Mouse (Mus musculus): ENCODE data around the gene Nmnat2.
A peak's percentile ranks its signal among the peaks of the same experiment; 100 is the strongest.

The Nmnat2 gene

DNA sequence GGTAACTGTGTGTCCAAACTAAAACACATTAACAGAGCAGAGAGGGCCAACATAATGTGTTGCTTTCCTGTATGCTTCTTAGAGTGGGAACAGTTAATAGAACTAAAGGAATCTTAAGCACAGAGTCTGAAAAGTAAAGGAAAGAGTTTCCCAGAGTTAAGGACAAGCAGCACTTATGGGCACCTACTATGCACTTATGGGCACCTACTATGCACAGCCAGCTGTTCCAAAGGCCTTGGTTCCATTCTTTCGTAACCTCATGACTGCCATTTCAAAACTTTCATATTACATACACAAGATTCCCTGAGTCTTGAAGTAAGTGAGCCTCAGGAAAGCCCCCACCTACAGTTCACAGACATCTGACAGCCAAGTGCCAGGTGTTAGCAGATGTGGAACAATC lies 64.3 kb downstream of the Nmnat2 start:
- no peak for DNase-seq (ENCODE audit: low spot score)

DNA sequence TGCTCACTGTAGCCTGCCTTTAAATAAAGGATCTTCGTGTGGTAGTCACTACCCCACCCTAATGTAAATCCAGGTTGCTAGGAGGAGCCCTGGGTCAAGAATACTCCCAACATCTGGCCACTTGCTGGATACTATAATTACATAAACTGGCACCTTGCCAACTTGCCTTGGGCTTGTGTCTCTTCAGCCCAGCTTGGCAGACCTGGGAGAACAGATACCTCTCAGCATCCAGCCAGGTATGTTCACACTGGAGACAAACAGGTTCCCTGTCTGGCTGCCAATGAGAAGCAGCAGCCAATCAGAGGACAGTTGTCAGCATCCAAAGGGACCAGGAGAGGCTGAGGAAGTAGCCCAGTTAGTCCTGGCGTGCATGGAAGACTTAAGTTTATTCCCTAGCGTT lies 64.8 kb downstream of the Nmnat2 start:
- no peak for DNase-seq (ENCODE audit: low spot score)

GRCm38 (mm10) chr1:153021034-153021638 lies 66.3 kb downstream of the Nmnat2 start:
- DNase-seq (ENCODE audit: low spot score), result no peak

GRCm38 (mm10) chr1:153023018-153023417 lies 68.2 kb downstream of the Nmnat2 start:
- no peak for DNase-seq (ENCODE audit: low spot score)

GRCm38 (mm10) chr1:153023875-153024274 lies 69.1 kb downstream of the Nmnat2 start:
- no peak for DNase-seq (ENCODE audit: low spot score)

GRCm38 (mm10) chr1:153024453-153024852 lies 69.7 kb downstream of the Nmnat2 start:
- no peak for DNase-seq (ENCODE audit: low spot score)

DNA sequence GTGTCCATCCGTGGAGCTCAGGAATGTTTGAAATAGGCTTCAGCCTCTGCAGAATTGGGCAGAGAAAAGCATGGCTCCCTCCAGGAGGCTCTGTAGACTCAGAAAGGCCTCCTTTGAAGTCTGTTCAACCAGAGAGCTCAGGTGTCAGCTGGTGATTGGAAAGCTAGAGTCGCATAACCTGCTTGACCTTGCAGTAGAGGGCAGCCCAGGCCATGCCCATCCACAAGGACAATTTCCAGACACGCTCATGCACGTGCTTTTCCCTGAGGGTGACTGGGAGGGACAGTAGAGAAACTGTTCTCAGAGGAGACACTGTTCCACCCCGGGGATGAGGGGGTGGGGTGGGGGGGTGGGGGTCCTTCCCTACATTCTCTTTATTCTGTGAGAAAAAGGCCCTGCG lies 76.6 kb downstream of the Nmnat2 start:
- no peak for DNase-seq (ENCODE audit: low spot score)

DNA sequence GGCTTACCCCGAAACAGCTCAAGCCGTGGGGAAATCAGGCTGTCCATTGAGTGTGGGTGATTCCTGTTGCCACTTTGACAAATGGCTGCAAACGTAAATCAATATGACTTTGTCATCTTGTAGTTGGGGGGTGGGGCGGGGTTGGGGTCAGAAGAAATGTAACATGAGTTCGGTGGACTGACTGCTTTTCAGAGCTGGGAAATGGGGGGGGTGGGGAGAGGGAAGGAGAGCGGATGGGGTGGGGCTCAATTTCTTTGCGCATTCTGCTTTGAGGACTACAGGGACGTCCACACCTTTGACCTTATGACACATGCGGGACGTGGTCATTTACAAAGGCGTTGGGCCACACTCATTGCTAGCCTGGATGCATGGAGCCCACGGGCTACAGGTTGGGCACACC lies 77.2 kb downstream of the Nmnat2 start:
- no peak for DNase-seq (ENCODE audit: low spot score)

- no peak for DNase-seq (ENCODE audit: low spot score)
These were observed 78.5 kb downstream of the Nmnat2 start for GRCm38 (mm10) chr1:153033145-153033908.

- DNase-seq (ENCODE audit: low spot score), result no peak
These were observed 79.3 kb downstream of the Nmnat2 start for GRCm38 (mm10) chr1:153034064-153034463.

DNA sequence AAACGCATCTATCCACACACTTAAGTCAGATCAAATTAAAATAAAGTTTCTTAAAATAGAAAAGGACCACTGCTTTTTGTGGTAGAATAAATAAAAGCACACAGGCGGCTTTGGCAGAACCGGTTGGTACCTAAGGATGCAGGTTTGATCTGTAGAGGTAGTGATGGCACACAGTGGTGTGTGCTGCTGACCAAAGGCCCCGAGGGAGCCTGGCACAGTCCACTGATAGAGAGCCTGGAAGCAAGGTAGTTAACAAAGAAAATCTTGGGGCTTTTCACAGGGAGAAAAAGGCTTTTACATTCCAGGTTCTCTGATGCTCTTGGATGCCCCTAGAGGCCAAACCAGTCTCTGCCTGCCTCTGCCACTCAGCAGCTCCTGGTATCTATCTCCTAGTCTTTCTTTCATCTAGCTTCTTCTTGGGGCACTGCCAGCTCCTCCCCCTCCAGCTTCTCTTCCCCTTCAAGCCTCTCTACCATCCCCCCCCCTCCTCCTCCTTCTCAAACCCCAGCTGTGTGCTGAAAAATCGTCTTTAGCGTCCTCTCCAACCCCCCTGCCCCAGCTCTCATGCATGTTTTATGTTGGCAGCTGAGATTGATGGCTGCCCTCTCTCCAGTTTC lies 80.6 kb downstream of the Nmnat2 start:
- DNase-seq (ENCODE audit: low spot score), result peak; percentile 82

- DNase-seq (ENCODE audit: low spot score), result peak; percentile 45
These were observed 82.9 kb downstream of the Nmnat2 start for GRCm38 (mm10) chr1:153037353-153038345.

GRCm38 (mm10) chr1:153040091-153040490 lies 85.3 kb downstream of the Nmnat2 start:
- peak; percentile 66 for DNase-seq (ENCODE audit: low spot score)

DNA sequence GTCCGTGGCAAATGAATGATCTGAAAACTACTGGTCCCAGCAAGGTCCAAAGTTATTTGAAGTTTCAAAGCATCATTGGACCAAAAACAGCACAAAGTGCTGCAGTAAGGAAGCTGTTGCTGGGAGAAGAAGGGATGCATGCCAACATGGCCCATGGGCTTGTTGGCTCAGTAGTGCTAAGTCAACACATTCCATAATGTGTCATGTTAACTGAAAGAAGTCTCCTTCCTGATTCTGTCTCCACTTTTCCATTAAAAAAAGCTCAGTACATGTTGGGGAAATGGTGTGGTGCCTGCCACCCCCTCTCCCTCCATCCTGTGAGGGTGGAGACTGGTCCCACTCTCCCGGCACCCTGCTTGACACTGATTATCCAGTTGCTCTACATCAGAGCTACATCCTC lies 86.3 kb downstream of the Nmnat2 start:
- no peak for DNase-seq (ENCODE audit: low spot score)

DNA sequence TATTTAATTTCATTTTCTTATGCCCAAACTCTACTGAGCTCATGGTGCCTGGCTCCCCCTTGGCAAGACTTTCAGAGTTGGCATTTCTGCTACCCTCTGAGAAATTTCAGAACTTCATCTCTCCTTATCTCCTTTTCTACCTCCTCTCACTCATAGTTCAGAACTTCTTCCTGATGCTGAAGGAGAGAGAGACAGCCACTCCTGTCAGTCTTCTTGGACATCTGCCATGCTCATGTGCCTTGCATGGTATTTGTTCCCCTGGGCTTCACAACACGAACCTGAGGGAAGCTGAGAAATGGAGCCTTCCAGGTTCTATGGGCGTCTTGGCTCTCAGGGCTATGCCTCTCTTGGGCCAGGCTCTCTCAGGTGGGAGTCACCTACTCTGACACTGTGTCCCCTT lies 87.5 kb downstream of the Nmnat2 start:
- DNase-seq (ENCODE audit: low spot score), result no peak

- DNase-seq (ENCODE audit: low spot score), result no peak
These were observed 88.5 kb downstream of the Nmnat2 start for GRCm38 (mm10) chr1:153043332-153043731.

- no peak for DNase-seq (ENCODE audit: low spot score)
These were observed 90.6 kb downstream of the Nmnat2 start for GRCm38 (mm10) chr1:153045368-153045767.

DNA sequence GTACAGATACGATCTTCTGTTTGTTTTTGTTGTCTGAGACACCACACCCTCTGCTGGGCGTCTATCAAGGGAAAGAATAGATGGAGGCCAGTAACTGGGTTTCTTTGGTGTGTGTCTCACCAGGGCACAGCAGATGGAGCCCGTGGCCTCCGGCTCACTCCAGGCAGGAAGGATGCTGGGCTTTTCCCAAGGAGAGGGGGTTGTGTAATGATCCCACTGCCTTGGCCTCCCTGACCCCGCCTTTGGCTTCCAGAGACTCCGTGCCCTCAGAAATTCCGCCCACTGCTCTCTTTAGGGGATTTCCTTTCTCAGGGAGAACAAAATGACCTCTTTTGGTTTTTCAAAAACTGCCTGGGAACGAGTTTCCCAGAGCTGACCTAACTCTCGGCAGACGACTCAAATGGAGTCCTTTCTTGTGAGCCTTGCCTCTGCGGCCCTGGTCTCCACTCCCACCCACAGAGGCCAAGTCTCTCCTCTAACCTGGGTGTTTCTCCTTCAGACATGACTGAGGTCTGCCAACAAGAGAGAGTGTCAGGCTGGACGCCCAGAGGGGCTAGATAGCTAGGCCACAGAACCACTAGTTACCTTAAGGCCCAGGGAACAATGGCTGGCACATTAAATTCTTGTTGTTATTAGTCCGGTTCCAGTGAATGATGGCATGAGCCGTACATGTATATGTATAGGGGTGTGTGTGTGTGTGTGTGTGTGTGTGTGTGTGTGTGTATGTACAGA lies 93.5 kb downstream of the Nmnat2 start:
- no peak for DNase-seq (ENCODE audit: low spot score)

GRCm38 (mm10) chr1:153049451-153049850 lies 94.7 kb downstream of the Nmnat2 start:
- DNase-seq (ENCODE audit: low spot score), result no peak

- no peak for DNase-seq (ENCODE audit: low spot score)
These were observed 96.7 kb downstream of the Nmnat2 start for GRCm38 (mm10) chr1:153051474-153051873.

DNA sequence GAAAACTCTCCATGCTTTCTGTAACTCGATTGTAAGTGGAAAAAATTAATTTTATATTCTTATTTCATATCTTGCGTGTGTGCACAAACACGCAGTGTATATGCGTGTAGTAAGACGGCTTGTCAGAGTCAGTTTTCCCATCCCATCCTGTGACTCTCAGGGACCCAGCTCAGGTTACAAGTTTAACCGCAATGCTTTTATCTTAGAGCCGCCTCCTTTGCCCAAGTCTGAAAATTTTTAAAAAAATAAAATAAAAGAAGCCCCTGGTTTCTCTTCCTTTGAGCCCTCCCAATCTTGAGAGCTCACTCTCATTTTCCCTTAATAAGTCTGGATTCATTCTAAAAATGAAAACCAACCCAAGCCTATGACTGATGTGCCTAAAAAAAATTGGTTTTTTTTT lies 98.8 kb downstream of the Nmnat2 start:
- DNase-seq (ENCODE audit: low spot score), result no peak
